Mouse (Mus musculus) MEL (cell line): Measurements from ENCODE around the gene Olfr1033. TPM values are rescaled to one million over a fixed set of nuclear protein-coding genes. Genes with fewer than 3 reads are reported as not detected.

Experiments used
- polyA plus RNA-seq, 2 experiments: library from polyadenylated mRNA; stranded (reverse) in 1 of 2; unstranded in 1 of 2; fragments of >175 nt in 1 of 2; fragments of >200 nt in 1 of 2; gene quantifications; 2 replicates each; pipeline versions ENCODE4 v1.2.1 to v1.2.4; 2012; ENCODE audit warnings: low replicate concordance in 2 of 2, low read depth in 1 of 2; ENCODE audit not compliant: insufficient read length in 2 of 2, insufficient read depth in 1 of 2, missing spikeins in 1 of 2
- total RNA-seq: library from RNA; depleted of rRNA; stranded (reverse); fragments of 300-350 nt; gene quantifications from 2 replicates; pipeline ENCODE4 v1.2.3, GENCODE M21; 2012; rRNA removed

The Olfr1033 gene
- total and polyA plus RNA-seq, 3 experiments: not detected

Other genes with a start within 250 kb of the Olfr1033 start
- gene Olfr1014, start 247.9 kb upstream of the Olfr1033 start, total RNA-seq: not detected in 2 replicates
- not detected for gene Olfr1014, start 247.9 kb upstream of the Olfr1033 start, polyA plus RNA-seq
- gene Olfr1015, start 238.6 kb upstream of the Olfr1033 start, total RNA-seq: not detected in 2 replicates
- not detected for gene Olfr1015, start 238.6 kb upstream of the Olfr1033 start, polyA plus RNA-seq
- not detected in 2 replicates for gene Olfr1016, start 218.1 kb upstream of the Olfr1033 start, total RNA-seq
- gene Olfr1016, start 218.1 kb upstream of the Olfr1033 start, polyA plus RNA-seq: not detected
- not detected in 2 replicates for gene Olfr1018, start 202.2 kb upstream of the Olfr1033 start, total RNA-seq
- not detected for gene Olfr1018, start 202.2 kb upstream of the Olfr1033 start, polyA plus RNA-seq
- not detected in 2 replicates for gene Olfr1019, start 175.2 kb upstream of the Olfr1033 start, total RNA-seq
- not detected for gene Olfr1019, start 175.2 kb upstream of the Olfr1033 start, polyA plus RNA-seq
- gene Olfr1020, start 173.6 kb upstream of the Olfr1033 start, total RNA-seq: not detected in 2 replicates
- not detected for gene Olfr1020, start 173.6 kb upstream of the Olfr1033 start, polyA plus RNA-seq
- gene Olfr1022, start 152.0 kb upstream of the Olfr1033 start, total RNA-seq: not detected in 2 replicates
- not detected for gene Olfr1022, start 152.0 kb upstream of the Olfr1033 start, polyA plus RNA-seq
- gene Olfr1023, start 135.0 kb upstream of the Olfr1033 start, total RNA-seq: not detected in 2 replicates
- not detected for gene Olfr1023, start 135.0 kb upstream of the Olfr1033 start, polyA plus RNA-seq
- not detected in 2 replicates for gene Olfr1024, start 115.6 kb upstream of the Olfr1033 start, total RNA-seq
- gene Olfr1024, start 115.6 kb upstream of the Olfr1033 start, polyA plus RNA-seq: not detected
- gene Olfr1025-ps1, start 105.4 kb upstream of the Olfr1033 start, total RNA-seq: not detected in 2 replicates
- not detected for gene Olfr1025-ps1, start 105.4 kb upstream of the Olfr1033 start, polyA plus RNA-seq
- not detected in 2 replicates for gene Olfr1026, start 99.1 kb upstream of the Olfr1033 start, total RNA-seq
- gene Olfr1026, start 99.1 kb upstream of the Olfr1033 start, polyA plus RNA-seq: not detected
- not detected in 2 replicates for gene Olfr1028, start 70.2 kb upstream of the Olfr1033 start, total RNA-seq
- not detected for gene Olfr1028, start 70.2 kb upstream of the Olfr1033 start, polyA plus RNA-seq
- not detected in 2 replicates for gene Olfr1029, start 46.7 kb upstream of the Olfr1033 start, total RNA-seq
- not detected for gene Olfr1029, start 46.7 kb upstream of the Olfr1033 start, polyA plus RNA-seq
- gene Olfr1030, start 41.4 kb upstream of the Olfr1033 start, total RNA-seq: not detected in 2 replicates
- not detected for gene Olfr1030, start 41.4 kb upstream of the Olfr1033 start, polyA plus RNA-seq
- not detected in 2 replicates for gene Olfr1031, start 30.3 kb upstream of the Olfr1033 start, total RNA-seq
- gene Olfr1031, start 30.3 kb upstream of the Olfr1033 start, polyA plus RNA-seq: not detected
- gene Olfr1032, start 15.1 kb upstream of the Olfr1033 start, total RNA-seq: not detected in 2 replicates
- not detected for gene Olfr1032, start 15.1 kb upstream of the Olfr1033 start, polyA plus RNA-seq
- not detected in 2 replicates for gene Olfr1034, start 25.2 kb downstream of the Olfr1033 start, total RNA-seq
- not detected for gene Olfr1034, start 25.2 kb downstream of the Olfr1033 start, polyA plus RNA-seq
- gene Olfr1036, start 53.4 kb downstream of the Olfr1033 start, total RNA-seq: not detected in 2 replicates
- gene Olfr1036, start 53.4 kb downstream of the Olfr1033 start, polyA plus RNA-seq: not detected
- gene Olfr1037, start 66.8 kb downstream of the Olfr1033 start, total RNA-seq: not detected in 2 replicates
- gene Olfr1037, start 66.8 kb downstream of the Olfr1033 start, polyA plus RNA-seq: not detected
- gene Olfr1039, start 115.3 kb downstream of the Olfr1033 start, total RNA-seq: not detected in 2 replicates
- gene Olfr1039, start 115.3 kb downstream of the Olfr1033 start, polyA plus RNA-seq: not detected
- not detected in 2 replicates for gene Olfr1040, start 126.1 kb downstream of the Olfr1033 start, total RNA-seq
- not detected for gene Olfr1040, start 126.1 kb downstream of the Olfr1033 start, polyA plus RNA-seq
- gene Olfr1042, start 141.2 kb downstream of the Olfr1033 start, total RNA-seq: not detected in 2 replicates
- gene Olfr1042, start 141.2 kb downstream of the Olfr1033 start, polyA plus RNA-seq: not detected
- not detected in 2 replicates for gene Olfr1043, start 146.9 kb downstream of the Olfr1033 start, total RNA-seq
- gene Olfr1043, start 146.9 kb downstream of the Olfr1033 start, polyA plus RNA-seq: not detected
- gene Olfr1044, start 157.2 kb downstream of the Olfr1033 start, total RNA-seq: not detected in 2 replicates
- not detected for gene Olfr1044, start 157.2 kb downstream of the Olfr1033 start, polyA plus RNA-seq
- not detected in 2 replicates for gene Olfr52, start 165.1 kb downstream of the Olfr1033 start, total RNA-seq
- not detected for gene Olfr52, start 165.1 kb downstream of the Olfr1033 start, polyA plus RNA-seq
- not detected in 2 replicates for gene Olfr1045, start 182.4 kb downstream of the Olfr1033 start, total RNA-seq
- not detected for gene Olfr1045, start 182.4 kb downstream of the Olfr1033 start, polyA plus RNA-seq
- gene Olfr1046, start 198.7 kb downstream of the Olfr1033 start, total RNA-seq: not detected in 2 replicates
- gene Olfr1046, start 198.7 kb downstream of the Olfr1033 start, polyA plus RNA-seq: not detected
- not detected in 2 replicates for gene Olfr1047, start 210.8 kb downstream of the Olfr1033 start, total RNA-seq
- gene Olfr1047, start 210.8 kb downstream of the Olfr1033 start, polyA plus RNA-seq: not detected
- gene Olfr1048, start 219.7 kb downstream of the Olfr1033 start, total RNA-seq: not detected in 2 replicates
- gene Olfr1048, start 219.7 kb downstream of the Olfr1033 start, polyA plus RNA-seq: not detected
- not detected in 2 replicates for gene Olfr1049, start 237.7 kb downstream of the Olfr1033 start, total RNA-seq
- not detected for gene Olfr1049, start 237.7 kb downstream of the Olfr1033 start, polyA plus RNA-seq